Mouse (Mus musculus) embryonic fibroblast, embryonic 13.5 days (primary cell): Measurements from ENCODE around the gene Ankrd11.
A peak's percentile ranks its signal among the peaks of the same experiment; 100 is the strongest.

Experiments used
- CTCF ChIP-seq: IDR thresholded peaks from 2 replicates; pipeline ENCODE4 v1.5.1; 2011; ENCODE audit warnings: mild to moderate bottlenecking, control low read depth, low read length, moderate library complexity, borderline replicate concordance; ENCODE audit not compliant: insufficient read depth
- POLR2A ChIP-seq: IDR thresholded peaks from 2 replicates; pipeline ENCODE4 v1.6.1; 2011; ENCODE audit warnings: low read depth, mild to moderate bottlenecking, control low read depth, low read length, moderate library complexity

- 0 out of 2 replicates have a peak, but pooled peaks have one; percentile 1 for TF ChIP-seq CTCF
- no peak for TF ChIP-seq POLR2A
Measured at GRCm38 (mm10) chr8:123004033-123004922, 37.8 kb downstream of the Ankrd11 start.
